Mouse (Mus musculus): ENCODE results near the gene Rasl11b. TPM values are rescaled to one million over a fixed set of nuclear protein-coding genes. Genes with fewer than 3 reads are reported as not detected.

Gene Rasl11b
- 23.0 TPM in 2 replicates for polyA plus RNA-seq (2015; fragmentation: Nextera tagmentation; extraction: Ambion mirVana)

GRCm38 (mm10) chr5:74194841-74195613 lies at the start of gene Rasl11b:
Gene Rasl11b (plus strand): TSS chr5:74195286.
- ATAC-seq: peak; percentile 98
- Histone ChIP-seq H3K27me3 (peaks cover 5% of the 10 kb centered on the region), H3K27ac (peak within 1 kb of the TSS; percentile 73), H3K4me1 (peaks cover 48% of the 10 kb centered on the region), H3K9ac (peak within 1 kb of the TSS; percentile 87), H3K9me3 (replicated peaks) (no peaks in the 10 kb centered on the region), H3K36me3 (ENCODE audit: poor library complexity, severe bottlenecking) (peaks cover 13% of the 10 kb centered on the region), H3K4me3 (peak within 1 kb of the TSS; percentile 79), H3K4me2 (peak within 1 kb of the TSS; percentile 92)
- WGBS: under 1% methylated on average over 80 of the region's 82 CpGs

DNA sequence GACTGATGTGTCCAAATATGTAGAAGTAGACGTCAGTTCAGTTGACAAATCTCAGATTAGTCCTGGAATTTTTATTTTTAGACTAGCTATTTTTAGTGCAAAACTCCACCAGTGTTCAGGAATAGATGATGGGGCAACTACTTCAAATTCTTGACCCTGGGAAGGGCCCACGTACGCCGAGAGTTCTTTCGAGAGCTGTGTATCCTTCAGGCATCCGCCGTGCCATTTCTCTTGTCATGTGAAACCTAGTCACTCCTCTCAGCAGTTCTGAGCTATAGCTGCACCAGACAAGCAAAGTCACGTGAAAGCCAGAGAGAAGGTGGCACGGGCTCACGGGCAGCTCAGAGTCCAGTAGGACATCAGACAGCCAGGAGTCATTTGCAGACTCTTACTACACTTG lies 47.5 kb upstream of the Rasl11b start:
- 91% methylated on average over 10 of the region's 10 CpGs for WGBS
- no peak overlapping the region for H3K4me2 ChIP-seq
- no peaks in the 10 kb centered on the region for H3K36me3 ChIP-seq (ENCODE audit: poor library complexity, severe bottlenecking)
- no peaks in the 10 kb centered on the region for H3K9me3 ChIP-seq (replicated peaks)
- H3K4me1 ChIP-seq: no peaks in the 10 kb centered on the region
- no peak overlapping the region for H3K9ac ChIP-seq
- no peak overlapping the region for H3K4me3 ChIP-seq
- H3K27ac ChIP-seq: no peak overlapping the region
- no peak for ATAC-seq
- H3K27me3 ChIP-seq: no peaks in the 10 kb centered on the region

GRCm38 (mm10) chr5:74149975-74150374 lies 45.1 kb upstream of the Rasl11b start:
- Histone ChIP-seq H3K27me3 (no peaks in the 10 kb centered on the region), H3K36me3 (ENCODE audit: poor library complexity, severe bottlenecking) (no peaks in the 10 kb centered on the region), H3K9ac (no peak overlapping the region), H3K27ac (no peak overlapping the region), H3K4me1 (no peaks in the 10 kb centered on the region), H3K4me2 (no peak overlapping the region), H3K9me3 (replicated peaks) (no peaks in the 10 kb centered on the region), H3K4me3 (no peak overlapping the region)
- WGBS: 80% methylated on average over 6 of the region's 6 CpGs
- no peak for ATAC-seq

- H3K9ac ChIP-seq: no peak overlapping the region
- H3K36me3 ChIP-seq (ENCODE audit: poor library complexity, severe bottlenecking): no peaks in the 10 kb centered on the region
- no peaks in the 10 kb centered on the region for H3K27me3 ChIP-seq
- ATAC-seq: no peak
- WGBS: 87% methylated on average over 11 of the region's 11 CpGs
- no peak overlapping the region for H3K4me2 ChIP-seq
- no peak overlapping the region for H3K27ac ChIP-seq
- H3K9me3 ChIP-seq (replicated peaks): no peaks in the 10 kb centered on the region
- no peaks in the 10 kb centered on the region; the same call in 1 of the 2 replicates for H3K4me1 ChIP-seq
- no peak overlapping the region for H3K4me3 ChIP-seq
Observed at GRCm38 (mm10) chr5:74151774-74152173, 43.3 kb upstream of the Rasl11b start.

- Histone ChIP-seq H3K36me3 (ENCODE audit: poor library complexity, severe bottlenecking) (no peaks in the 10 kb centered on the region), H3K4me1 (no peaks in the 10 kb centered on the region; the same call in 1 of the 2 replicates), H3K4me3 (no peak overlapping the region), H3K4me2 (no peak overlapping the region), H3K27ac (no peak overlapping the region), H3K9ac (no peak overlapping the region), H3K27me3 (no peaks in the 10 kb centered on the region), H3K9me3 (replicated peaks) (no peaks in the 10 kb centered on the region)
- ATAC-seq: no peak
- WGBS: 68% methylated on average over 7 of the region's 7 CpGs
Observed at GRCm38 (mm10) chr5:74155860-74156351, 39.2 kb upstream of the Rasl11b start.

DNA sequence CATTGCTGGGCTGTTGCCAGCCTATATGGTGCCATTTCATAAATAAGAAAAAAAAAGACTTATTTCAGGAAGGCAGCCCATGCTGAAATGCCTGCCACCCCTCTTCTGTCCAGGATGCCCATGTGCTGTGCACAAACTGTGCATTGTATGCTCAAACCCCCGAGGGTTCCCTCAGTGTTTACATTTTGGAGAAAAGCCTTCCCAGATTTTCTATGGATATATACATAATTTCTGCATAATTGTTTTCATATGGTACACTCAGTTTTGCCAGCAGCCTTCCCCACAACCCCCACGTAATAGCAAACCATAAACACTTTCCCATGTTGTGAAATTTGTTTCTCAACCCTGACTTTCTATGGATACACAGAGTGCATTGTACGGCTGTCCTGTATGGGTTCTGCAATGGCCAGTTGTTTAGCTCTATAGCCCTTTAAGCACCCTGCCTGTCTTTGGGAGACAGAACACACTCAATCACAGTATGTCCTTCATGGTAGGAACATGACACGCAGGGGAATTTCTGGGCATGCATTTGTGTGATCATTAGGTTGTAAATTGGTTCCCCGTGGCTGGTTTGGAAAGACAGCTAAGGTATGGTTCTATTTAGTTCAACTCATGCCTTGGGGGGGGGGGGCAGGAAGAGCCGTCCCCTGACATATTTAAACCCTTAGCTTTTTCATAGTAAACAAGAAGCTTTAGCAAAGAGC lies 36.0 kb upstream of the Rasl11b start:
- H3K4me2 ChIP-seq: no peak overlapping the region
- no peak for ATAC-seq
- no peak overlapping the region for H3K27ac ChIP-seq
- H3K9me3 ChIP-seq (replicated peaks): no peaks in the 10 kb centered on the region
- H3K36me3 ChIP-seq (ENCODE audit: poor library complexity, severe bottlenecking): no peaks in the 10 kb centered on the region
- H3K9ac ChIP-seq: no peak overlapping the region
- H3K4me3 ChIP-seq: no peak overlapping the region
- WGBS: 86% methylated on average over 6 of the region's 6 CpGs
- no peaks in the 10 kb centered on the region for H3K27me3 ChIP-seq
- H3K4me1 ChIP-seq: peaks cover 14% of the 10 kb centered on the region

GRCm38 (mm10) chr5:74159906-74160305 lies 35.2 kb upstream of the Rasl11b start:
- no peak for ATAC-seq
- Histone ChIP-seq H3K9me3 (replicated peaks) (no peaks in the 10 kb centered on the region), H3K4me2 (no peak overlapping the region), H3K9ac (no peak overlapping the region), H3K4me1 (peaks cover 14% of the 10 kb centered on the region), H3K4me3 (no peak overlapping the region), H3K27me3 (no peaks in the 10 kb centered on the region), H3K27ac (no peak overlapping the region), H3K36me3 (ENCODE audit: poor library complexity, severe bottlenecking) (no peaks in the 10 kb centered on the region)
- 89% methylated on average over 7 of the region's 7 CpGs for WGBS

DNA sequence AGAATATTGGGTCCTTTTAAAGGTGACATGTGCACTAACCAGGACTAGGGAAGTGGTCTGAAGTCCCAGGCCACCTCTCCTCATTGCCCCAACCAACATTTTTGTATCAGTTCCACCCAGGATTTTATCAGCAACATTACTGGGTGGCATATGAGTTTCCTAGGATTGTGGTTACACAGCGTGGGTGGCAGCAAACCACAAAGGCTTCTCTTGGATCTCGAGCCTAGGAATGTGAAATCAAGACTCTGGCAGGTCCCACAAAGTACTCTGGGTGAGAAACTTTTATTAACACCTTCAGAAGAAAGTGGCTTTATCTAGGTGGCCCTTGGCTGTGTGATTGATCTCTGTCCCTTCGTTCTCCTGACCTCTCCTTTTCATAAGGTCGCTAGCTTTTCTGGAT lies 34.7 kb upstream of the Rasl11b start:
- Histone ChIP-seq H3K4me2 (no peak overlapping the region), H3K4me1 (peaks cover 14% of the 10 kb centered on the region), H3K27ac (no peak overlapping the region), H3K9me3 (replicated peaks) (no peaks in the 10 kb centered on the region), H3K9ac (no peak overlapping the region), H3K36me3 (ENCODE audit: poor library complexity, severe bottlenecking) (no peaks in the 10 kb centered on the region), H3K27me3 (no peaks in the 10 kb centered on the region), H3K4me3 (no peak overlapping the region)
- no peak for ATAC-seq
- 88% methylated on average over 4 of the region's 4 CpGs for WGBS

DNA sequence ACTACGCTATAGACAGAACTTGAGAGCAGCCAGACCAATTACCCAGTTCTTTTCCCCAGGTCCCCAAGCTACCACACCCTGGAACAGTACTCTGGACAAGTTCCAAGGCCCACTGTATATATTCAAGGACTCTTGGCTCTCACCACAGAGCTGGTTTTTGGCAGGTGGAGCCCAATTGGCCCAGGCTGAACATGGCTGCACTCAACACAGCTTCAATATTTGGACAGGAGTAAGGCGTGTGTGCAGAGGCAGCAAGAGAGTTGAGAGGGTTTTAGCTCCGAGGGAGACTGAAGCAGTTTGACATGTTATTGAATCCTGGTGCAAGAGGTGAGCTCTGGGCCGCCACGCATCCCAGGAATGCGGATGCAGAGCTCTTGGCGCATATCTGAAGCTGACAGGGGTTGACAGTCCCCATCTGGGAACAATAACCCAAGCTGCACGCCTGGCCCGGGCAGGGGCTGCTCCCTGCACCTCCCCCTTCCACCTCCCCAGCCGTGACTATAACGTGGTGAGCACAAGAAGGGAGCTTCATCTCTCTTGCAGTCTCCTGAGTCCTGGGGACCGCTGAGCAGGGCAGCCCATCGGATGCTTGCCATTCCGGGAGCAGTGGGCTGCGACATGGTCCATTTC lies 33.7 kb upstream of the Rasl11b start:
- peak overlapping the region; percentile 44 for H3K4me2 ChIP-seq
- peak; percentile 91 for ATAC-seq
- H3K9ac ChIP-seq: peak overlapping the region; percentile 37; the same call in 1 of the 2 replicates

GRCm38 (mm10) chr5:74162013-74162412 lies 33.1 kb upstream of the Rasl11b start:
- Histone ChIP-seq H3K4me1 (peaks cover 14% of the 10 kb centered on the region), H3K9ac (peak overlapping the region; percentile 37; the same call in 1 of the 2 replicates), H3K27me3 (no peaks in the 10 kb centered on the region), H3K36me3 (ENCODE audit: poor library complexity, severe bottlenecking) (no peaks in the 10 kb centered on the region), H3K9me3 (replicated peaks) (no peaks in the 10 kb centered on the region), H3K27ac (no peak overlapping the region), H3K4me2 (peak overlapping the region; percentile 44), H3K4me3 (no peak overlapping the region)
- no peak for ATAC-seq
- 56% methylated on average over 3 of the region's 3 CpGs for WGBS

More for the DNA sequence above, 33.7 kb upstream of the Rasl11b start:
- Histone ChIP-seq H3K36me3 (ENCODE audit: poor library complexity, severe bottlenecking) (no peaks in the 10 kb centered on the region), H3K9me3 (replicated peaks) (no peaks in the 10 kb centered on the region), H3K27ac (0 out of 2 replicates have a peak overlapping the region, but pooled peaks have one; percentile 11), H3K4me1 (peaks cover 14% of the 10 kb centered on the region), H3K4me3 (0 out of 2 replicates have a peak overlapping the region, but pooled peaks have one; percentile 7), H3K27me3 (no peaks in the 10 kb centered on the region)
- WGBS: 23% methylated on average over 15 of the region's 15 CpGs

DNA sequence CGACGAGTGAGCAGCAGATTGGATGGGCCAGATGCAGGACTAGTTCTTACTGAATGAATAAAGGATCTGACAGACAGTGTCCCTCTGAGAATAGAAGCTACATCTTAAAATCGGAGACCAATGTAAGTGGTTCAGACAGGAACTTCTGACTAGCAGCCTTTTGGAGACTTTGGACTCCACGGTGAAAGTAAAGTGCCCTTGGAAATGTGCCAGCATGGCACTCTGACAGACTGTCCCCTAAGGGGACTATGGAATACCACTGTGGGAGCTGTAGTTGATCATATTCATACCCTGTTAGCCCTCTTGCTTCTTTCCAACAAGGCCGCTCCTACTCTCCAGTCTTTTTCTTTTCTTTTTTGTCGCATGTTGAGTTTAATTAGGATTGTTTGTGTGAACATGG lies 31.9 kb upstream of the Rasl11b start:
- H3K4me3 ChIP-seq: no peak overlapping the region
- H3K9me3 ChIP-seq (replicated peaks): no peaks in the 10 kb centered on the region
- ATAC-seq: no peak
- no peak overlapping the region for H3K27ac ChIP-seq
- no peaks in the 10 kb centered on the region for H3K27me3 ChIP-seq
- peaks cover 14% of the 10 kb centered on the region for H3K4me1 ChIP-seq
- 88% methylated on average over 6 of the region's 6 CpGs for WGBS
- no peaks in the 10 kb centered on the region for H3K36me3 ChIP-seq (ENCODE audit: poor library complexity, severe bottlenecking)
- H3K9ac ChIP-seq: no peak overlapping the region
- no peak overlapping the region for H3K4me2 ChIP-seq

DNA sequence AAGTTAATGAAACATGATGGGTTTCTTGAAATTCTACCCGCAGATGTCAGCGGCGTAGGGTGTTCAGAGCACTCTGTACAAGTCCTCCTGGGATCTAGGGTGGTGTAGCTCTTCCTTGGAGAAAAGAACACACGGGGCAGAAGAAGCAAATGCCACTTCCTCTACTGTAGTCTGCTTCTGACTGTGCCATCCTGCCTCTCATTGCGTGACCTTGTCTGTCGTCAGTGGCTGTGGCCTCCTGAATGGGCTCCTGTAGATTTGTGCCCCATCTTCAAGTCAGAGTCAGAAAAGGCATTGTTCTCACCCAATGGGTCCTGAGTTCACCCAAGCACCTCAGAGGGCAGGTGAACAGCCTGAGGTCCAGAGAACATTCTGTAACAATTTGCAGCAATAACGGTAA lies 30.5 kb upstream of the Rasl11b start:
- H3K27ac ChIP-seq: no peak overlapping the region
- no peaks in the 10 kb centered on the region for H3K9me3 ChIP-seq (replicated peaks)
- no peak overlapping the region for H3K4me2 ChIP-seq
- H3K36me3 ChIP-seq (ENCODE audit: poor library complexity, severe bottlenecking): no peaks in the 10 kb centered on the region
- no peak for ATAC-seq
- no peak overlapping the region for H3K4me3 ChIP-seq
- H3K4me1 ChIP-seq: peaks cover 14% of the 10 kb centered on the region
- H3K27me3 ChIP-seq: no peaks in the 10 kb centered on the region
- 93% methylated on average over 7 of the region's 7 CpGs for WGBS
- H3K9ac ChIP-seq: no peak overlapping the region
